In the genomic region with DNA sequence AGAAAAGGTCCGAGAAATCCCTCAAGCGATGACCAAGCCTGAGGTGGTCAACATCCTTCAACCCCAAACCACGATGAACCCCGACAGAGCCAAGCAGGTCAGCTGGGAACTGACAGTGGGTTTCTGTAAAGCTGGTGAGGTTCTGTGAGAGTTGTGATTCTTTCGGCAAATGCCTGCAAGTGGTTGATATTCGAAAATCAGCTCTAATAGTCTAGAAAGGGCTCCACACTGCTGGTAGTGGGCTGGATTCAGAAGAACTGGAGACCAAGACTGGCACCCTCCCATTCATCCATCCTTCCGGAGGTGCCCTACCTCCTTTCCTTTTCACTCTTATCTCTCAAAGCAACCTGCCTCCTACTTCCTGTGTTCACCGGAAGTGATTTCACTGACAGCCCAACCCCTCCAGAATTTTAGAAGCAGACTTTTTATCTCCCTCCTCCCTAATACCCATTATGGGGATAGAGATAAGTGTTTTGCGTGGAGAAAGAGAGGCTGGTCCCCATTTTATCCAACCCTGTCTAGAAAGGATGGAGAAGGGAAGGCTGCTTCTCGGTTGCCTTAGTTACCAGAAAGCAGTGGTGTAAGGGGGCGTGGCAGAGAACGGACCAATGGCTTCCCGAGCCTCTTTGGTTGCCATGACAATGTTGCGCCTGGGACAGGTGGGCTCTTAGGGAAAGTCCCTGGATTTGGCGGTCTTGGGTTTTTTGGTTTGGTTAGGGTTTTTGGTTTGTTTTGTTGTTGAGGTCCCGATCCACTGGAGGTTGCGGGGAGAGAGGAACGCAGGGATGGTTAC, we compare ENCODE assay signal across 10 mouse cellular contexts. TPM values are rescaled to one million over a fixed set of nuclear protein-coding genes. Genes with fewer than 3 reads are reported as not detected.
DNase-seq lines count a peak whose midpoint lies in the region; TF ChIP-seq lines count a peak whose summit lies in the region.
"Had no signal": no experiment of that assay in that cellular context is flagged by ENCODE, and none has a peak within 500 bp of the region (broad histone marks: within the 10 kb centered on the region; RNA-seq: fewer than 3 reads in every experiment).

No protein-coding gene starts in this region.

- DNase-seq in cerebellum, postnatal 10 days, result peak; percentile 69 to 73
- DNase-seq in cerebellum, postnatal 36 days, result no peak
- DNase-seq in brain, embryonic 14.5 days (ENCODE audit: low read depth), result peak; percentile 89
- DNase-seq in hindbrain, embryonic 10.5 days (ENCODE audit: low spot score), result peak; percentile 70
- peak; percentile 60 for DNase-seq in neural tube, embryonic 10.5 days (ENCODE audit: extremely low spot score, low spot score)
- no peak for DNase-seq in layer of hippocampus, adult 8-10 months (ENCODE audit: low spot score in 2 of 2)
- no peak for DNase-seq in cerebellum, adult 9-11 months
- no peak for DNase-seq in yolk sac, embryonic 10.5 days (ENCODE audit: low spot score)

- peak overlapping the region; percentile 26 for H3K4me3 ChIP-seq in hindbrain, embryonic 10.5 days
- H3K4me3 ChIP-seq: limb, embryonic 10.5 days had no signal

- no peaks in the 10 kb centered on the region for H3K9me3 ChIP-seq in hindbrain, embryonic 10.5 days
- H3K9me3 ChIP-seq: limb, embryonic 10.5 days had no signal

- WGBS in hindbrain, embryonic 10.5 days, result 18% methylated on average over 18 of the region's 18 CpGs

- TF ChIP-seq POLR2A in brain, embryonic 14.5 days (IDR thresholded peaks at IDR 0.05; ENCODE audit: borderline replicate concordance, extremely low read depth, insufficient read depth, insufficient read length, poor library complexity, severe bottlenecking), result no peak

- peaks cover 46% of the 10 kb centered on the region for H3K4me1 ChIP-seq in hindbrain, embryonic 10.5 days (replicated peaks)

- H3K27ac ChIP-seq in hindbrain, embryonic 10.5 days, result peak overlapping the region; percentile 89
- H3K27ac ChIP-seq: limb, embryonic 10.5 days; macrophage had no signal

- peaks cover 4% of the 10 kb centered on the region for H3K27me3 ChIP-seq in hindbrain, embryonic 10.5 days (ENCODE audit: insufficient read depth, poor library complexity, severe bottlenecking)

- TF ChIP-seq CTCF in brain, embryonic 14.5 days (IDR thresholded peaks at IDR 0.05; ENCODE audit: borderline replicate concordance, extremely low read depth, insufficient read depth, insufficient read length), result no peak

- H3K36me3 ChIP-seq in hindbrain, embryonic 10.5 days, result peaks cover 65% of the 10 kb centered on the region
- H3K36me3 ChIP-seq: limb, embryonic 10.5 days had no signal

RNA-seq across cellular contexts. Expression of a gene that starts 25.0 kb away (rescaled TPM):
- polyA plus RNA-seq in brain, embryonic 14.5 days (2012; rRNA removed), result 20.7 and 52.7 TPM in 2 replicates
- polyA plus RNA-seq in hindbrain, embryonic 10.5 days (2016; fragmentation: Nextera tagmentation; extraction: Ambion mirVana), result 3.5 and 7.3 TPM in 2 replicates
- total RNA-seq in layer of hippocampus, adult 8-10 months (2022), result 10 to 100 TPM; 71.3 to 76.7 (median 74.6) TPM

RNA-seq across cellular contexts. Expression of a gene that starts 36.5 kb away (rescaled TPM):
- 2.1 and 2.7 TPM in 2 replicates for polyA plus RNA-seq in brain, embryonic 14.5 days (2012; rRNA removed)
- polyA plus RNA-seq in hindbrain, embryonic 10.5 days (2016; fragmentation: Nextera tagmentation; extraction: Ambion mirVana), result 0.09 TPM in 1 of 2 replicates, not detected in the other
- total RNA-seq in layer of hippocampus, adult 8-10 months (2022), result 1 to 10 TPM in 1 of 4 experiments, under 1 TPM in 2, not detected in 1; 0.60 to 1.5 (median 0.91) TPM
- polyA plus RNA-seq: limb, embryonic 10.5 days; macrophage had no signal

RNA-seq across cellular contexts. Expression of a gene that starts 40.3 kb away (rescaled TPM):
- polyA plus RNA-seq in brain, embryonic 14.5 days (2012; rRNA removed), result 14.2 and 16.1 TPM in 2 replicates
- polyA plus RNA-seq in hindbrain, embryonic 10.5 days (2016; fragmentation: Nextera tagmentation; extraction: Ambion mirVana), result 4.1 and 5.0 TPM in 2 replicates
- 10 to 100 TPM; 42.4 to 49.6 (median 45.8) TPM for total RNA-seq in layer of hippocampus, adult 8-10 months (2022)

RNA-seq across cellular contexts. Expression of a gene that starts 40.5 kb away (rescaled TPM):
- polyA plus RNA-seq in brain, embryonic 14.5 days (2012; rRNA removed), result 26.5 and 33.3 TPM in 2 replicates
- polyA plus RNA-seq in hindbrain, embryonic 10.5 days (2016; fragmentation: Nextera tagmentation; extraction: Ambion mirVana), result 36.8 and 39.2 TPM in 2 replicates
- 10 to 100 TPM in 2 of 4 experiments, 1 to 10 TPM in 2; 9.4 to 14.3 (median 11.4) TPM for total RNA-seq in layer of hippocampus, adult 8-10 months (2022)

RNA-seq across cellular contexts. Expression of a gene that starts 53.1 kb away (rescaled TPM):
- polyA plus RNA-seq in brain, embryonic 14.5 days (2012; rRNA removed), result 48.9 and 54.6 TPM in 2 replicates
- 23.2 and 31.1 TPM in 2 replicates for polyA plus RNA-seq in hindbrain, embryonic 10.5 days (2016; fragmentation: Nextera tagmentation; extraction: Ambion mirVana)
- 10 to 100 TPM; 47.6 to 49.2 (median 47.9) TPM for total RNA-seq in layer of hippocampus, adult 8-10 months (2022)

Comparison
In these comparisons a context has a peak if more than half of its experiments do, and no peak if none do; other contexts are left out.
1. DNase-seq: peak in cerebellum, postnatal 10 days (2 of 2), brain, embryonic 14.5 days (single experiment), hindbrain, embryonic 10.5 days (single experiment) and neural tube, embryonic 10.5 days (single experiment); none in cerebellum, postnatal 36 days (0 of 2), layer of hippocampus, adult 8-10 months (0 of 2), cerebellum, adult 9-11 months (single experiment) and yolk sac, embryonic 10.5 days (single experiment).